Mouse (Mus musculus): ENCODE measurements around the gene Obp2a.
"Not testable (repeated sequence)": the region's sequence is repeated elsewhere in the genome, so short reads cannot be mapped to it uniquely, and the experiment has no call there.

Obp2a gene

GRCm38 (mm10) chr2:25709056-25709455, 9.2 kb downstream of the Obp2a start:
- not testable (repeated sequence) for DNase-seq (ENCODE audit: low spot score in 2 of 2)

GRCm38 (mm10) chr2:25709791-25710190, 9.9 kb downstream of the Obp2a start:
- DNase-seq (ENCODE audit: low spot score in 2 of 2), result not testable (repeated sequence)

- DNase-seq (ENCODE audit: low spot score in 2 of 2), result not testable (repeated sequence)
Observed at GRCm38 (mm10) chr2:25711641-25712040, 11.8 kb downstream of the Obp2a start.

GRCm38 (mm10) chr2:25717222-25717621, 17.4 kb downstream of the Obp2a start:
- no peak for DNase-seq (ENCODE audit: low spot score in 2 of 2)

- DNase-seq (ENCODE audit: low spot score in 2 of 2), result no peak
Observed at GRCm38 (mm10) chr2:25733199-25733930, 33.5 kb downstream of the Obp2a start.

GRCm38 (mm10) chr2:25736709-25737108, 36.9 kb downstream of the Obp2a start, which contains the start of gene Obp2b:
Gene Obp2b (plus strand): TSS chr2:25737009.
- not testable (repeated sequence) for DNase-seq (ENCODE audit: low spot score in 2 of 2)

GRCm38 (mm10) chr2:25741671-25742070, 41.8 kb downstream of the Obp2a start:
- DNase-seq (ENCODE audit: low spot score in 2 of 2), result no peak

Data from spleen, postnatal 36 days (tissue).